Mouse (Mus musculus) neural tube, embryonic 13.5 days (tissue): ENCODE measurements at regions not wholly inside any gene's neighbourhood (a gene's known extent, or its start where the extent isn't known, plus 50 kb on each side); places are given as distances from the start of the nearest gene placed in this dataset.

ENCODE experiments used
- ATAC-seq: fragments of 200-750 bp; cut with Nextera tagmentation; 2 replicates; pipeline ENCODE4 v1.8.0; 2017; ENCODE audit warnings: low read depth, mild to moderate bottlenecking, moderate TSS enrichment, moderate library complexity
- H3K27ac ChIP-seq: fragments of 300-500 bp; sonication (generic); replicated peaks from 2 replicates; pipeline ENCODE4 v1.5.1; 2015; ENCODE audit warnings: moderate library complexity, mild to moderate bottlenecking, inconsistent platforms
- H3K27me3 ChIP-seq: fragments of 300-500 bp; sonication (generic); 2 replicates; pipeline ENCODE4 v1.6.1; 2015; ENCODE audit warnings: mild to moderate bottlenecking, inconsistent platforms
- H3K36me3 ChIP-seq: fragments of 300-500 bp; sonication (generic); 2 replicates; pipeline ENCODE4 v1.6.1; 2015; ENCODE audit warnings: mild to moderate bottlenecking, inconsistent platforms
- H3K4me1 ChIP-seq: fragments of 300-500 bp; sonication (generic); replicated peaks from 2 replicates; pipeline ENCODE4 v1.6.1; 2015; ENCODE audit warnings: inconsistent platforms
- H3K4me2 ChIP-seq: fragments of 300-500 bp; sonication (generic); 2 replicates; pipeline ENCODE4 v1.6.1; 2015; ENCODE audit warnings: inconsistent platforms, mild to moderate bottlenecking, moderate library complexity
- H3K4me3 ChIP-seq: fragments of 300-500 bp; sonication (generic); 2 replicates; pipeline ENCODE4 v1.5.1; 2015; ENCODE audit warnings: mild to moderate bottlenecking, inconsistent platforms
- H3K9ac ChIP-seq: fragments of 300-500 bp; sonication (generic); 2 replicates; pipeline ENCODE4 v1.6.1; 2015; ENCODE audit warnings: moderate library complexity, mild to moderate bottlenecking, inconsistent platforms
- H3K9me3 ChIP-seq: fragments of 300-500 bp; sonication (generic); 2 replicates; pipeline ENCODE4 v1.6.1; 2016; ENCODE audit warnings: inconsistent platforms
- WGBS: fragments of 180-500 bp; shearing (Covaris S2); methylation state at CpG from one replicate; pipeline ENCODE4 v1.1.7; 2015; 5-methylcytosine and 5-hydroxymethylcytosine counted together

- Histone ChIP-seq H3K4me2 (no peak overlapping the region), H3K9ac (no peak overlapping the region), H3K9me3 (no peaks in the 10 kb centered on the region), H3K4me3 (no peak overlapping the region), H3K27ac (no peak overlapping the region), H3K27me3 (no peaks in the 10 kb centered on the region), H3K4me1 (no peaks in the 10 kb centered on the region), H3K36me3 (no peaks in the 10 kb centered on the region)
- no peak for ATAC-seq
- WGBS, result 90% methylated on average over 5 of the region's 5 CpGs
Measured at GRCm38 (mm10) chr15:64482960-64483359, 334.5 kb upstream of the Gm21798 start.

- Histone ChIP-seq H3K36me3 (no peaks in the 10 kb centered on the region), H3K9ac (no peak overlapping the region), H3K4me3 (no peak overlapping the region), H3K4me1 (no peaks in the 10 kb centered on the region), H3K27ac (no peak overlapping the region), H3K9me3 (no peaks in the 10 kb centered on the region), H3K27me3 (no peaks in the 10 kb centered on the region), H3K4me2 (no peak overlapping the region)
- WGBS, result 30% methylated on average over 2 of the region's 3 CpGs
- no peak for ATAC-seq
Measured at GRCm38 (mm10) chr15:64487801-64488200, 329.7 kb upstream of the Gm21798 start.

- Histone ChIP-seq H3K27ac (no peak overlapping the region), H3K27me3 (no peaks in the 10 kb centered on the region), H3K9me3 (no peaks in the 10 kb centered on the region), H3K36me3 (no peaks in the 10 kb centered on the region), H3K4me3 (no peak overlapping the region), H3K4me2 (no peak overlapping the region), H3K9ac (no peak overlapping the region), H3K4me1 (no peaks in the 10 kb centered on the region)
- ATAC-seq, result no peak
Measured at GRCm38 (mm10) chr15:64500783-64501182, 316.7 kb upstream of the Gm21798 start.

- WGBS, result 92% methylated on average over 1 of the region's 1 CpGs
- no peak overlapping the region for H3K27ac ChIP-seq
- H3K27me3 ChIP-seq, result no peaks in the 10 kb centered on the region
- H3K9ac ChIP-seq, result no peak overlapping the region
- no peak overlapping the region for H3K4me3 ChIP-seq
- H3K36me3 ChIP-seq, result no peaks in the 10 kb centered on the region
- H3K9me3 ChIP-seq, result no peaks in the 10 kb centered on the region
- H3K4me2 ChIP-seq, result no peak overlapping the region
- no peak for ATAC-seq
- no peaks in the 10 kb centered on the region for H3K4me1 ChIP-seq
Measured at GRCm38 (mm10) chr15:64501479-64501878, 316.0 kb upstream of the Gm21798 start.

- no peak for ATAC-seq
- H3K36me3 ChIP-seq, result no peaks in the 10 kb centered on the region
- H3K4me1 ChIP-seq, result no peaks in the 10 kb centered on the region
- no peaks in the 10 kb centered on the region for H3K9me3 ChIP-seq
- H3K4me2 ChIP-seq, result no peak overlapping the region
- H3K27ac ChIP-seq, result no peak overlapping the region
- 87% methylated on average over 4 of the region's 4 CpGs for WGBS
- H3K27me3 ChIP-seq, result no peaks in the 10 kb centered on the region
- no peak overlapping the region for H3K4me3 ChIP-seq
- H3K9ac ChIP-seq, result no peak overlapping the region
Measured at GRCm38 (mm10) chr15:64504751-64505150, 312.7 kb upstream of the Gm21798 start.

- Histone ChIP-seq H3K4me3 (no peak overlapping the region), H3K9ac (no peak overlapping the region), H3K4me2 (no peak overlapping the region), H3K36me3 (no peaks in the 10 kb centered on the region), H3K27me3 (no peaks in the 10 kb centered on the region), H3K27ac (no peak overlapping the region), H3K4me1 (peaks cover 9% of the 10 kb centered on the region; the same call in 1 of the 2 replicates), H3K9me3 (no peaks in the 10 kb centered on the region)
- 77% methylated on average over 2 of the region's 2 CpGs for WGBS
- no peak for ATAC-seq
Measured at GRCm38 (mm10) chr15:64510649-64511048, 306.8 kb upstream of the Gm21798 start.

- WGBS, result 10% methylated on average over 2 of the region's 2 CpGs
- H3K4me3 ChIP-seq, result no peak overlapping the region
- no peak for ATAC-seq
- H3K36me3 ChIP-seq, result no peaks in the 10 kb centered on the region
- H3K27ac ChIP-seq, result no peak overlapping the region
- H3K9ac ChIP-seq, result no peak overlapping the region
- no peak overlapping the region for H3K4me2 ChIP-seq
- no peaks in the 10 kb centered on the region for H3K9me3 ChIP-seq
- peaks cover 9% of the 10 kb centered on the region; the same call in 1 of the 2 replicates for H3K4me1 ChIP-seq
- no peaks in the 10 kb centered on the region for H3K27me3 ChIP-seq
Measured at GRCm38 (mm10) chr15:64511176-64511575, 306.3 kb upstream of the Gm21798 start.

- no peak for ATAC-seq
- H3K4me1 ChIP-seq, result peaks cover 9% of the 10 kb centered on the region; the same call in 1 of the 2 replicates
- 84% methylated on average over 3 of the region's 3 CpGs for WGBS
Measured at GRCm38 (mm10) chr15:64512615-64513014, 304.9 kb upstream of the Gm21798 start.

GRCm38 (mm10) chr15:64513501-64514097, 303.9 kb upstream of the Gm21798 start:
- Histone ChIP-seq H3K9ac (no peak overlapping the region), H3K27ac (no peak overlapping the region), H3K36me3 (no peaks in the 10 kb centered on the region), H3K4me2 (no peak overlapping the region), H3K9me3 (no peaks in the 10 kb centered on the region), H3K27me3 (no peaks in the 10 kb centered on the region), H3K4me3 (no peak overlapping the region), H3K4me1 (peaks cover 9% of the 10 kb centered on the region; the same call in 1 of the 2 replicates)
- no peak for ATAC-seq

More at GRCm38 (mm10) chr15:64512615-64513014, 304.9 kb upstream of the Gm21798 start:
- no peak overlapping the region for H3K4me3 ChIP-seq
- no peaks in the 10 kb centered on the region for H3K27me3 ChIP-seq
- no peak overlapping the region for H3K9ac ChIP-seq
- H3K4me2 ChIP-seq, result no peak overlapping the region
- H3K27ac ChIP-seq, result no peak overlapping the region
- H3K36me3 ChIP-seq, result no peaks in the 10 kb centered on the region
- no peaks in the 10 kb centered on the region for H3K9me3 ChIP-seq

- Histone ChIP-seq H3K27ac (no peak overlapping the region), H3K4me3 (no peak overlapping the region), H3K4me1 (peaks cover 13% of the 10 kb centered on the region; the same call in 1 of the 2 replicates), H3K36me3 (no peaks in the 10 kb centered on the region), H3K9me3 (no peaks in the 10 kb centered on the region), H3K27me3 (no peaks in the 10 kb centered on the region), H3K4me2 (no peak overlapping the region), H3K9ac (no peak overlapping the region)
- ATAC-seq, result no peak
Measured at GRCm38 (mm10) chr15:64515179-64515578, 302.3 kb upstream of the Gm21798 start.

- H3K9me3 ChIP-seq, result no peaks in the 10 kb centered on the region
- no peaks in the 10 kb centered on the region for H3K27me3 ChIP-seq
- H3K9ac ChIP-seq, result no peak overlapping the region
- WGBS, result 50% methylated on average over 4 of the region's 4 CpGs
- 0 out of 2 replicates have a peak, but pooled peaks cover 4% of the 10 kb centered on the region for H3K4me1 ChIP-seq
- no peak overlapping the region for H3K4me3 ChIP-seq
- no peaks in the 10 kb centered on the region for H3K36me3 ChIP-seq
- H3K4me2 ChIP-seq, result no peak overlapping the region
- H3K27ac ChIP-seq, result no peak overlapping the region
- ATAC-seq, result peak; percentile 56
Measured at GRCm38 (mm10) chr15:64519207-64519628, 298.3 kb upstream of the Gm21798 start.

- no peaks in the 10 kb centered on the region for H3K9me3 ChIP-seq
- 64% methylated on average over 5 of the region's 5 CpGs for WGBS
- ATAC-seq, result no peak
Measured at GRCm38 (mm10) chr15:64520568-64520967, 296.9 kb upstream of the Gm21798 start.

More at GRCm38 (mm10) chr15:64520568-64520967, 296.9 kb upstream of the Gm21798 start:
- no peak overlapping the region for H3K4me3 ChIP-seq
- no peak overlapping the region for H3K9ac ChIP-seq
- H3K27me3 ChIP-seq, result no peaks in the 10 kb centered on the region
- H3K4me2 ChIP-seq, result no peak overlapping the region
- H3K4me1 ChIP-seq, result 0 out of 2 replicates have a peak, but pooled peaks cover 4% of the 10 kb centered on the region
- H3K27ac ChIP-seq, result no peak overlapping the region
- H3K36me3 ChIP-seq, result no peaks in the 10 kb centered on the region
